Mouse (Mus musculus) gastrocnemius, postnatal 36 days (tissue): ENCODE data around the gene Atp8a1. TPM values are rescaled to one million over a fixed set of nuclear protein-coding genes. Genes with fewer than 3 reads are reported as not detected.
A peak's percentile ranks its signal among the peaks of the same experiment; 100 is the strongest.

Source experiments
- DNase-seq, 2 experiments: peaks; one replicate each; pipeline ENCODE4 v3.0.0; 2022
- intact Hi-C: fragments of 180-260 bp; cut with DNase I; formaldehyde crosslinking; loops from one replicate; pipeline ENCODE4 v1.15.1; 2025
- total RNA-seq, 2 experiments: library from RNA; stranded (reverse); gene quantifications; 2 replicates each; pipeline ENCODE4 v1.2.3; 2021

Atp8a1 gene
- total RNA-seq, 2 experiments from 2014 or later, result 55.9 to 72.7 TPM

DNA sequence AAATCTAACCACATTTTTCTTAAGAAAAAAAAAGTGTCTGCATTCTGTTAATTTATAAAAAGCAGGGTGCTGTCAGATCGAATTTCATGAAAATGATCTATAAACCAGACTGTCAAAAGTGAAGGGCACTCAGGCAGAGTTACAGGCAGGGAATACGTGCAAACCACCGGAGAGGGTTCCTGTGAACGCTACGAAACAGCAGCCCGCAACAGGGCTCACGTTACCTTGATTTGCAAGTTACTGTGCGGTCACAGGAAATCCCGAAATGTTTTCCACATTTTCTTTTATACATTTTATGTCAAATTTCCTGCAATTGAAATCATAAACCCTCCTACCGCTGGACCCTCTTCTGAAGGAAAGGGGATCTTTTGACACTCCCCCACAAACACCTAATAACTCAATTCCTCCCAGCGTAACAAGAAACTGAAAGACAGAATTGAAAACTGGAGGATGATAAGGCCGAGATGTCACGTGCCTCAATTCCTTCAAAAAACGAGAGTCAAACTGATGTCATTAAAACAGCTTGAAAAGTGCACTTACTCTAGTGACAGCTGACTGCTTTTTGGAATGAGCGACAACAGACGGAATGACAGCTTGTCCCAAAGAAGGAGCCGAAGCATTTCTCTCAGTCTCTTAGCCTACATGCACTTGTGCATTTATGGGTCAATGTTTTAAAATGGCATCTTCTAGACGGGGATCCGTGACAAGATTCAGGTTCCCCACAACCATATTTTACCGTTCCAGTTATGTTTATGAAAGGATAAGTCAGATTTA lies 200.3 kb downstream of the Atp8a1 start:
- intact Hi-C loops, result no loop called here
- DNase-seq, result no peak

DNA sequence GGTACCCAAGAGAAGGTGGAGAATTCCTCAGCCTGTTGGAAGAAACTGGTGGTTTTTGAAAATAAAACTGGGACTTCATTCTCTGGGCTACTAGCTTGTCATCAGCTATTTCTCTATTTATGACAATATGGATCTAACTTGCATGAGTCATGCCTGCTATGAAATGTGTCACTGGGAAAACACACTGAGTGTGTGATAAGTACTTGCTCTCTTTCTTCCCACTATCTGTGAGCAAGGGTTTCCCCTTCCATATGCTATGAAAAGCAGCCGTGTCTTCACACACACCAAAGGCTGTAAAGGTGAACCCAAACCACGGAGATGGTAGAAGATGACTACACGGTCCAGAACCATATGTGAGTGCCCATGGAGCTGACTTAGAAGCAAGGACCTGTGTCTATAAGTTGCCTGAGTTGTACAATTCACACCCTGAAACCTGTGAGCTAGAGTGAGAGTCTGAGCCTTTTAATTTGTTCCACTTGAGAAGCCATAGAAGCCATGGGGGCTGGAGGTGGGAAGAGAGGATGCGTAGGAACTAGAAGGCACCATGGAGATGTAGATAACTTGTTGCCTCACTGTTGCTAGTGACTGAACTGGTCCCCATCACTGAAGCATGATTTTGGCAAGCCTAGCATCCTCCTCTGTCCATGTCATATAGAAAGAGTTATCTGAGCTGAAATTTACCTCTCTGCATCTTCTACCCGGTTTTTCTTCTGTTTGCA lies 203.5 kb downstream of the Atp8a1 start:
- intact Hi-C loops, result no loop called here
- DNase-seq, result no peak

DNA sequence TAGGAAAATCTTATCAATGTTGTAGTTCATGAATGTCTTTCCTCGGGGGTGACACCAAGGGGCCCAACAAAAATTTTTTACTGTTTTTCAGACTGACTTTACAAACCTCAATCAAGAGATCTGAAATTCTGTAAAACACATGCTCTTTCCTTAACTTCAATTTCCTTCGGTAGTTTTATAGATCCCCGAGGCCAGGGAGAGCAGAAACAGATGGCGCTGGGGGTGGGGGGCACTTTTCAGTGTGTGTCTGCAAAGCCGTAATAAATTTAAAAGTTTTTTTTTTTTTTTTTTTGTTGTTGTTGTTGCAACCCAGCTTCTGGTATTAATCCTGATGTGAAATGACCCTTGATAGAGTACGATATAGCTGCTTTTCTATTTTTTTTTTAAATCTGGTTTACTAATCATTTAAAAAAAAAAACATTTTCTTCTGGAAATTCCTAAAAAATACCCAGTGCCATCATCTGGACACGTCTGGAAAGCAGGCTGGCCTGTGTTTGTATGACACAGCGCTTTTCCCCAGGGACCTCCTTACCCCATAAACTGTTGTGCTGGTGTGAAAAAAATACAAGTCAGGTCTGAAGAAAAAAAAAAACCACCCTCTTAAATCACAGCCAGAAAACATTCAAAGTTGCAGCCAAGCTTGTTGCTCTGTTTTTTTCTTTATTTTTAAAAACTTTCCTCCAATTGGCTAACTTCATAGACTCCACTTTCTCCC lies 205.7 kb downstream of the Atp8a1 start:
- intact Hi-C loops, result no loop called here
- no peak for DNase-seq

DNA sequence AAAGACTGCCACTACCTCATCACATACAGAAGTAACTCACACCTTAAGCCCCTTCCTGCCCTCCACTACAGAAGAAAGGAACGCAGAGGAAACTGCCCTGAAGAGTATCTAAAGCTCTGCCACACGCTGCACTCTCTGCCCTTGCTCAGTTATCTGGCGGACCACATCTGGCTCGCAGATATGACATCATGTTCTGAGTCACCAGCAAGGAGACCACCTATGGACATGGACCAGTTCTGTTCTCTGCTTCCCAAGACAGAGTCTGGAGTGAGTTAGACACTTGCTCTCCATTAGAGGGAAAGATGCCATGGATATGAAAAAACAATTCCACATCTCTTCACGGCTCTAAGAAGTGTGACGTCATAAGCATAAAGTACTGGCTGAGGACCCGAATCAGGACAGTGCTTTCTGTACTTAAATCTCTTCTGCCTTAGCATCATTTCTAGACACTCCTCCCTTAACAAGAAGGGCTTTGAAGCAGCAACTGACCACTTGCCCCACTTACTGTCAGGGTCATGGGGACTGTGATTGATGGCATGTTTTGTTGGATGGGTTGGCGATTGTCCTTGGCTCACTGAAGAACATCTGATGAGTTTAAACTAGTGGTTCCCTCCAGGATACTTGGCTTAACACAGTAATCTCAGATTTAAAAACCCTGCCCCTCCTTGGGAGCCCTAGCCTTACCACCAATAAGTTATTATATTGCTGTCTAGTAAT lies 206.5 kb downstream of the Atp8a1 start:
- intact Hi-C loops, result no loop called here
- no peak for DNase-seq

DNA sequence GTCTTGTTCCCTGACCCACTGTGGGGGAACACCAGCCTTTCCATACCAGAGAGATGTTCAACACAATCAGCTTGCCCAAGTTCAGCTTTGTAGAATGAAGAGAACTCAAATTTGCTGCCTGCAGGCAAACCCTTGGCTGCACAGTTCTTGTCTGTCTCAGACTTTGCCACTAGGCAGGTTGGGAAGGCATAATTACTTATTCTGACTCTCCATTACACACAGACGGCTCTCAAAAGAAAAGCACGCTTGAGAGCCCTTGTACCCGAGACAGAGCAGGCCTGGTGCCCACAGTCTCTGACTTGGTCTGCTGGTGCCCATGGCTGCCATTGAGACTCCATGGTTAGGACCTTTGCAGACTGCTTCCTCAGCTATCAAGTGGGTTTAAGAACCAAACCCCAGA lies 212.9 kb downstream of the Atp8a1 start:
- no peak for DNase-seq
- intact Hi-C loops, result no loop called here

DNA sequence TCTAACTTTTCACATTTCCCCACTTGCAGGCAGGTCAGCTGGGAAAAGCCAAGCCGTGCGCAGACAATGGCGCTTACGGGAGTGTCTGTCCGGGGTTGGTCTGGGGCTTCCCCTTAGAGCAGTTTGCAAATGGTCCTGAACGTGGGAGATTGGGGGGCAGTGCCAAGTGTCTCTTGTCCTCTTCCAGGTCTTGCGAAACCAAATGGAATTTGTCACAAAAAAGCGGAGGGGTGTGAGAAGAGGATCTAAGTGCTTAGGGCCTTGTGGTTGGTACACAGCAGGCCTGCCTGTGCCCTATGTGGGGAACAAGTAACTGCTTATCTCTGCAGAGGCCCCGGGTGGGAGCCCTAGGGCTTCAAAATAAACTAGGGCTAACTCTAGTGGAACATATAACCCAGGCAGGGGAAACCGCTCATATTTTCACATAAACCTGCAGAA lies 213.4 kb downstream of the Atp8a1 start:
- intact Hi-C loops, result no loop called here
- no peak for DNase-seq

DNA sequence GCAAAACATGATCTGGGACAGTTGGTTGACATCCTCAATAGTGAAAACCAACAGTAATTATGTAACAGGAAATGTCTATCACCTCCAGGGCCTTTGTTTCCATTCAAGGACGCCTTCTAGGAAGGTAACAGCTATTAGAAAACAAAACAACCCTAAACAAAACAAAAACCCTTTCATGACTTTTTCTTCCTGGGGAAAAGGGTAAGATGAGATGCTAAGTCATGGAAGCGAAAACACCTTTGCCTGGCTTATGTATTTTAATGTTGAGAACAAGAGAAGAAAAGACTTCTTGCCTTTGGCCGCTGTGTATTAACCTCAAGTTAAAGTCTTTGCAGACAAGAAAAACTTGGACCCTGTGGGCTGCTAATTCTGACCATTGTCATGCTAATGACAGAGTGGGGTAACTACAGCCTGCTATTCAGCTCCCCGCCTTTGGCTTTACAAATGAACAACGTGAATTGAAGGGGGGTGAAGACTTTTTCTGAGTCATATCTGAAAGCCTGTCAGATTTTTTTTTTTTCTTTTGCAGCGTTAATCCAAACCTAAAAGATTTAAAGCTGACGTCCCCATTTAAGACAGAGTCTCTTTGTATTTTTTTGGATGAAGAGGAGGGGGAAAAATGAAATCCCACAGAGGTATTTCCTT lies 214.0 kb downstream of the Atp8a1 start:
- no peak for DNase-seq
- intact Hi-C loops, result no loop called here

DNA sequence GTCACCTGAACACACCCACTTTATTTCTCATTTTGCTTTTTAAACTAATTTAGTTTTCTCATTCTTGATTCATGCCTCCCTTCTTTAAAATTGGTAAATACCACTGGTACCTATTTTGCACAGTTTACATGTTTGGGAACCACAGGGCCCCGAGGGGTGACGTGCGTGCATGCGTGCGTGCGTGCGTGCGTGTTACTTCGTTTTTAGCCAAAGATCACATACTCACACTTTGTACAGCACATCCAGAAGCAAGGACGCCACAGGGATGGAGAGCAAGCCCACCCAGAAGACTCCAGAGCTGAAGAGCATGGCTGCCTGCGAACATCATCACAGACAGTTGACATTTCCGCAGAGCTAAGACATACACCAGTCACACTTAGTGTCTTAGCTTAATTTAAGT lies 216.0 kb downstream of the Atp8a1 start:
- intact Hi-C loops, result no loop called here
- DNase-seq, result no peak

DNA sequence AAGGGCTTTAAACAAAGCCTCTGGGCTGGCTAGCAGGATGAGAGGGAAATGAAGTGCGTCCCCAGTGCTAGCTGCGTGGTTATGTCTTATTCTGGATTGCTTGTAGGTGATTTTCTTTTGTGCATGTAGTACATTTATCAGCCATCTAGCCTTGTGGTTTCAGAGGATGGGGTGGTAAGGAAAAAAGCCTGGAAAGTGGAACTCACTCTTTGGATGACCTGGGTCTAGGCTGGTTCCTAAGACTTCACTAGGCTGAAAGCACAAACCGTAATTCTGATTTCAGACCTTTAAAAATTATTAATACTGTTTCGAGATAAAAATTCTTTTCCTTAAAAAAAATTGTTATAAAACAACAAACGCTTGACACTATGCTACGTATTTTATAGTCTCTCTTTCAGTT lies 217.4 kb downstream of the Atp8a1 start:
- intact Hi-C loops, result no loop called here
- DNase-seq, result no peak

DNA sequence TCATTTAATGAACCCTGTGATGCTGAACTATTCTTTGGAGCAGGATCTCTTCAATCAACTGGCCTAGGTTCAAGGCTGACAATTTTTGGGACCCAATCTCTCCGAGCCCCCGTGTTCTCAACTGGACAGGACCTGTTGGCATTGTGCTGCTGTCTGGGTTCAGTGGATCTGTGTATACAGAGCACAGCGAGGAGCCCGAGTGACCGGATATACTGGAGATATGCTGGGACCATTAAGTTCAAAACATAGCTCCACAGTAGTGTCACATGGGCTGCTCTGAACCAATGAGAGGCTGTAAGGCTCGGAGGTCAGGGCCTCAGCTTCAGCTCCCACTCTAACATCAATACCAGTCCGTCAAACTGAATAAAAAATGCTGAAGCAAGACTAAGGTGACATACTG lies 217.8 kb downstream of the Atp8a1 start:
- no peak for DNase-seq
- intact Hi-C loops, result no loop called here

DNA sequence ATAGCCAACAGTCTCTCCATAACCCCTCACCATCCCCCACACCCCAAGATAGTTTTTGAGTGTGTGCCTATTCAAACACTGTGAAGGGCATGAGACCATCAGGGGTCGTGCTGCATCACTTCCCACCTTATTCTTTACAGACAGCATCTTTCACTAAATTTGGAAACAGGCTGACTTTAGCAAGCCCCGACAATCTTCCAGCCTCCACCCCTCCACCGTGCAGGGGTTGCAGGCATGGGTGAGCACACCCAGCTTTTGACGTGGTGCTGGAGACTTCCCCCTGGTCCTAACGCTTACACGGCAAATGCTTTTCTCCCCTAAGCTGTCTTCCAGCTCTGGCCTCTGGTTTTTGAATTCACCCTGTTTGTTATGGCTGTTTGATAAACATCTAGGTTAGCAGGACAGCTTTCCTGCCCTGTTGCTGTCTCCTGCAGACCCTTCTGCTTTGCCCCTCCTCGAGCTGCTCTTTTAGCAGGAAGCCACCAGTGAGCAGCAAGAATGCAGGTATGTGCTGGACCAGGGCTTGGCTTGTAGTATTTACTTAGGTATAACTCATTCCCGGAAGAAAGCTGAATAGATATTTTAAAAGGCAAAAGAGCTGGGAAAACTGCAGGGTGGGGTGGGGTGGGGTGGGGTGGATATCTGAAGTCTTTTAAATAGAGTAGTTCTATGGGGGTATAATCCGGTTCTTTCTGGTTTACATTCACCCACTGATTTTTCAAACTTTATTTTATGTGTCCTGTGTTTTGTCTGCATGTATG lies 218.9 kb downstream of the Atp8a1 start:
- intact Hi-C loops, result no loop called here

DNA sequence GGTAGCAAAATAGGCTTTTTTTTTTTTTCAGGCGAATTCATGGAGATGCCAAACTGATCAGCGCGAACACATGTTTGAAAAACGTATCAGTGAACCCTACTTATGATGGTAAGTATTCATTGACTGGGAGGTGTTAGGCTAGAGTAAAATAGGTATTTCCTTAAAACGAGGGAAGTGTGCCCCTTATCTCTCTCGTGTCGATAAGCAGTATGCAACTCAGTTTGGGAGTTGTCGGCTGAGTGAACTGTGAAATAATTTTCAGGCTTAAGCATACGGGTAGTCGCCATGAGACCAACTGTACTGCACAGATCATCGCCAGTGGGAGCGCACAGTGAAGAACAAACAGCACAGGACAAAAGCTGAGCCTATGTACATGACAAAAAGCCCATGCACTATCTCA lies 226.0 kb downstream of the Atp8a1 start:
- intact Hi-C loops, result no loop called here
- no peak for DNase-seq

More for the DNA sequence above, 218.9 kb downstream of the Atp8a1 start:
- no peak for DNase-seq

DNA sequence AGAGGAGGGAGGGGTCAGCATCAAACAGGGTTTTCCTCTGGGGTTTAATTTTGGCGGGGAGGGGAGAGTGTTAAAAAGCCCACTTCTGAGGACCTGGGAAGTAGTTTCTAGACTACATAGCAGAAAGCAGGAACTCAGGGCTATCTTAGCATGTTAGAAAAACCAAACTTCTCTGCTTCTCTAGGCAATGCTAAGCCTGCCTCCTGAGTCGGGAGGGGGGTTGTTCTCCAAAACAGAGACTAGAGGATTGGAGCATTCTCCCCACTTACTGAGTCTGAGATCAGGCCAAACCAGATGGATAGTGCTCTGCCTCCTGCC lies 237.8 kb downstream of the Atp8a1 start:
- DNase-seq, result no peak
- intact Hi-C loops, result loop anchor here (10.0 kb wide), 1 partner anchor 515 kb away; the partner anchor contains the start of gene Phox2b

DNA sequence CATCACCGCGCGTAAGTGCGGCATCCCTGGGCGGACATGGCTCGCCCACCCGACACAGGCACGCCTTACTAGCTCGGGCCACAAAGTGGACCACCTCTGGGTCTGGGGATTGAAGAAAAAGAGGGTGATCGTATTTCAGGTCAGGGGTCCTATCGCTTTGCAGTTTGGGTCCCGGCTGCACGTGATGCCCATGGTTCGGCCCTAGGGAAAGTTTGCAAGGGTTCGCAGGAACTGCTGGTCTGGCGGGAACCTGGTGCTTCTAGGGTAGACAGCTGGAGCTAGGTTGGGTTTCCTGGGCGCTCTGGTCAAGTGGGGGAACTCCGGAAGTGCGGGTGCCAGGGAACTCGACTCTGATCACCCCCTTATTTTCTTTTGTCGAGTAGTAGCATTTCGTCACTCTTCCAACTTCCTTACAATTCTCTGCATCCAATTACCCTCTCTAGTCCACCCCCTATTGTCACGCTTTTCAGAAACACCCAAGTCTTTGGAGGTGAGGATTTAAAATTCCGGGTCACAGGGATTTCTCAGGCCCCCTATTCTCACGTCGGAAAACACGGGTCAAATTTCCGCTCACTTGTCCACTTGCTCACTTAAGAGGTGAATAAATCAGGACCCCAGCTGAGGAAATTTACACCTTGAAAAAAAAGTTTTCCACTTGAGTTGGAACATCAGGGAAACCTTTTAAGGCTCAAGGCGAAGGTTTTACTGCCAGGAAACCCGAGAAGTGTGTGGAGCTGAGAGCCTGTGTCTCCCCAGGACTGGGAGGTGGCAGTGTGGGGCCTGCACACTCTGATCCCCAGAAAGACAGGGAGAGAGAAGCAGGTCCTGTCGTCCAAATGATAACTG lies 238.3 kb downstream of the Atp8a1 start:
- intact Hi-C loops, result loop anchor here (10.0 kb wide), 1 partner anchor 514 kb away; the partner anchor contains the start of gene Phox2b
- no peak for DNase-seq

DNA sequence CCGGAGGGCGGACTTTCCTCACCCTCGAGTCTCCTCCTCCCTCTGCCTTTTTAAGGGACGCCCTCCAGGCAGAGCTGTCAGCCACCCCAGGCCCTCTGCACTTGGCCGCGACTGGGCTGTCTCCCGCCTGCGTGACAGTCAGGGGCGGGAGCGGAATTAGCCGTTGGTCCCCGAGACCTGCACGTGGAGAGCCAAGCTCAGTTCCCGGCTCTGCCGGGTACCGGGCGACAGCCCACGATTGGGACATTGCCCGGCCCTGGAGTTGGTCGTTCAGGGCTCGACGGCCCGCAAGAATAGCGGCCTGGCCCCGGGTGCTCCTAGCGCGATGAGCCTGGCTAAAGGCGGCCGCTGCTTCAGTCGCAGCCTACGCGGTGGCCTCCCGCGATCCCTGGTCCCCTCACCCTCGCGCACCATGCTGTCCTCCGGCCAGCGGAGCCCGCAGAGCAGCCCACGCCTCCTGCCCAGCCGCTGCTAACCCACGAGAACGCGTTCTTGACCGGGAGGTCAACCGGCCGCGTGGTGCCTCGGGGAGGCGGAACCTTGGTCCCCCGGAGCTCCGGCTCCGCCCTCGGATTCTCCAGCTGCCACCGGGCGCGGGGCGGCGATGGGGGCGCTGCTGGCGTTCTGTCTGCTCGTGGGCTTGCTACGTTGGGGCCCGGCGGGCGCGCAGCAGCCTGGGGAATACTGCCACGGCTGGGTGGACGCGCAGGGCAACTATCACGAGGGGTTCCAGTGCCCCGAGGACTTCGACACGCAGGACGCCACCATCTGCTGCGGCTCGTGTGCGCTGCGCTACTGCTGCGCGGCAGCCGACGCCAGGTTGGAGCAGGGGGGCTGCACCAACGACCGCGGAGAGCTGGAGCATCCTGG lies 239.2 kb downstream of the Atp8a1 start, which contains the start of gene Shisa3:
Gene Shisa3 (plus strand): TSS at position 79 of the 870 bp plus-strand sequence.
- peak; percentile 26 to 31 for DNase-seq
- intact Hi-C loops, result loop anchor here (10.0 kb wide), 1 partner anchor 513 kb away; the partner anchor contains the start of gene Phox2b

DNA sequence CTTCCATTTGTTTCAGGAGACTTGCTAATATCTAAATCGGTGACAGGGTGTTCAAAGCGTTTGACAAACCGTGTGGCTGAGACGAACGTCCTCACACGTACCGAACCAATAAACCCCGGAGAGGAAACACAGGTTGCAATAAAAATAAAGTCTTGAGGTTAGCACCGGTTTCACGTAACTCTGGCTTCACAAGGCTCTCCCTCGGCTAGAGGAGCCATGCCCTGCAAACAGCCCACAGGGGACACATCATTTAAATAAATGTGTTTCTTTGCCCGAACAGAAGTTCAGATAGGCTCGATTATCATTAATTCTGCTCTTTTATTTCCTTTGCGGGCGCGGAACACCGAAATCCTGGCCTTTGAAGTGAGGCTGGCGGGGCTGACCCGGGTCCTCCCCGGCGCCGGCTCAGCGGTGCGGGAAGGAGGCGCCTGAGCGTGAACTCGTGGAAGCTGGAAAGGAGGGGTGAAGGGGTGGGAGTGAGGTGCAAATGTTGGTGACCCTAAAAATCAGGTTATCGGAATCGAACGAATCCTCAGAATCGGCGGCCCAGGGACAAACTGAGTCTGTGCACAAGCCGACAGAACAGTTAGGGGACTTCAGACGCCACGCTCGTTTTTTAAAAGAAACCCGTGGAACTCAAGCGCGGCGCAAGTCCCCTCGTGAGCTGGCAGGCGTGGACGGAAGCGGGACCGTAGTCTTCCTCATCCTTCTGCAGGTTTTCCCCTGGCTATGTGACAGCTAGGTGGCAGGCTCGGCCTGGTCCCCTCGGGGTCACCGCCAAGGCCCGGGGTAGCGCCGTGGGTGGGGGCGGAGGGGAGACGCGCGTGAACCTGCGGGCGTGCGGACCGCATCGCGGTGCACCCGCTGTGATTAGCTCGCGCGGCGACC lies 240.1 kb downstream of the Atp8a1 start:
- intact Hi-C loops, result loop anchor here (10.0 kb wide), 1 partner anchor 512 kb away; the partner anchor contains the start of gene Phox2b
- peak in 1 of 2 experiments; percentile 36 for DNase-seq
